Mouse (Mus musculus): ENCODE measurements at regions not wholly inside any gene's neighbourhood (a gene's known extent, or its start where the extent isn't known, plus 50 kb on each side); places are given as distances from the start of the nearest gene placed in this dataset.

GRCm38 (mm10) chr10:99367757-99368156 is 104.7 kb downstream of the Dusp6 start:
- DNase-seq (ENCODE audit: low read depth, low spot score): no peak
- H3K27ac ChIP-seq (ENCODE audit: control insufficient read depth, low read depth, low read length): no peak overlapping the region
- H3K9ac ChIP-seq (ENCODE audit: control insufficient read depth, low read depth, low read length, poor library complexity, severe bottlenecking): no peak overlapping the region
- no peaks in the 10 kb centered on the region for H3K4me1 ChIP-seq (ENCODE audit: control insufficient read depth in 1 of 2, insufficient read depth in 2 of 2, low read length in 2 of 2)
- H3K79me2 ChIP-seq (ENCODE audit: control insufficient read depth, insufficient read depth, low read length, poor library complexity): no peaks in the 10 kb centered on the region
- no peak overlapping the region for H3K4me3 ChIP-seq (ENCODE audit: control insufficient read depth in 1 of 2, insufficient read depth in 1 of 2, low read depth in 2 of 2, low read length in 2 of 2)
- TF ChIP-seq ZMIZ1 (IDR thresholded peaks at IDR 0.05; ENCODE audit: low read depth, low read length) (no peak), RCOR1 (IDR thresholded peaks at IDR 0.05; ENCODE audit: low read depth, low read length) (no peak), RAD21 (IDR thresholded peaks at IDR 0.05; ENCODE audit: low read depth, low read length) (no peak), CHD1 (IDR thresholded peaks at IDR 0.05; ENCODE audit: low read depth, low read length) (no peak), SMC3 (IDR thresholded peaks at IDR 0.05; ENCODE audit: low read depth, low read length) (no peak), GABPA (IDR thresholded peaks at IDR 0.05; ENCODE audit: low read depth, low read length) (no peak), MYC (IDR thresholded peaks at IDR 0.05; ENCODE audit: low read depth, low read length) (no peak), UBTF (IDR thresholded peaks at IDR 0.05; ENCODE audit: borderline replicate concordance, insufficient read depth, low read depth, low read length) (no peak), MAX (IDR thresholded peaks at IDR 0.05; ENCODE audit: low read length) (no peak), ZNF384 (IDR thresholded peaks at IDR 0.05; ENCODE audit: low read depth, low read length) (no peak), BHLHE40 (IDR thresholded peaks at IDR 0.05; ENCODE audit: borderline replicate concordance, low read depth, low read length) (no peak)
- H3K9me3 ChIP-seq (replicated peaks; ENCODE audit: insufficient read depth, low read length): no peaks in the 10 kb centered on the region
- H3K27me3 ChIP-seq (ENCODE audit: control insufficient read depth in 1 of 2, insufficient read depth in 2 of 2, low read length in 2 of 2): no peaks in the 10 kb centered on the region
- H3K36me3 ChIP-seq (ENCODE audit: control insufficient read depth in 1 of 2, insufficient read depth in 2 of 2, low read length in 2 of 2): no peaks in the 10 kb centered on the region

- no peaks in the 10 kb centered on the region for H3K4me1 ChIP-seq (ENCODE audit: control insufficient read depth in 1 of 2, insufficient read depth in 2 of 2, low read length in 2 of 2)
- TF ChIP-seq MYB (IDR thresholded peaks at IDR 0.05; ENCODE audit: low read depth, low read length) (no peak), TCF12 (IDR thresholded peaks at IDR 0.05; ENCODE audit: low read depth, low read length) (no peak), MAZ (IDR thresholded peaks at IDR 0.05; ENCODE audit: low read depth, low read length) (no peak), CHD1 (IDR thresholded peaks at IDR 0.05; ENCODE audit: low read depth, low read length) (no peak), ZKSCAN1 (IDR thresholded peaks at IDR 0.05; ENCODE audit: low read depth, low read length) (no peak)
- H3K9ac ChIP-seq (ENCODE audit: control insufficient read depth, low read depth, low read length, poor library complexity, severe bottlenecking): no peak overlapping the region
- no peak overlapping the region for H3K27ac ChIP-seq (ENCODE audit: control insufficient read depth, low read depth, low read length)
- no peak for DNase-seq (ENCODE audit: low read depth, low spot score)
- H3K9me3 ChIP-seq (replicated peaks; ENCODE audit: insufficient read depth, low read length): no peaks in the 10 kb centered on the region
- no peaks in the 10 kb centered on the region for H3K79me2 ChIP-seq (ENCODE audit: control insufficient read depth, insufficient read depth, low read length, poor library complexity)
- no peaks in the 10 kb centered on the region for H3K36me3 ChIP-seq (ENCODE audit: control insufficient read depth in 1 of 2, insufficient read depth in 2 of 2, low read length in 2 of 2)
- H3K27me3 ChIP-seq (ENCODE audit: control insufficient read depth in 1 of 2, insufficient read depth in 2 of 2, low read length in 2 of 2): no peaks in the 10 kb centered on the region
- H3K4me3 ChIP-seq (ENCODE audit: control insufficient read depth in 1 of 2, insufficient read depth in 1 of 2, low read depth in 2 of 2, low read length in 2 of 2): no peak overlapping the region
These were observed 112.1 kb downstream of the Dusp6 start for GRCm38 (mm10) chr10:99375101-99375500.

GRCm38 (mm10) chr10:99376430-99376829 is 113.4 kb downstream of the Dusp6 start:
- Histone ChIP-seq H3K27ac (ENCODE audit: control insufficient read depth, low read depth, low read length) (no peak overlapping the region), H3K4me1 (ENCODE audit: control insufficient read depth in 1 of 2, insufficient read depth in 2 of 2, low read length in 2 of 2) (no peaks in the 10 kb centered on the region), H3K36me3 (ENCODE audit: control insufficient read depth in 1 of 2, insufficient read depth in 2 of 2, low read length in 2 of 2) (no peaks in the 10 kb centered on the region), H3K9me3 (replicated peaks; ENCODE audit: insufficient read depth, low read length) (no peaks in the 10 kb centered on the region), H3K9ac (ENCODE audit: control insufficient read depth, low read depth, low read length, poor library complexity, severe bottlenecking) (no peak overlapping the region), H3K4me3 (ENCODE audit: control insufficient read depth in 1 of 2, insufficient read depth in 1 of 2, low read depth in 2 of 2, low read length in 2 of 2) (no peak overlapping the region), H3K27me3 (ENCODE audit: control insufficient read depth in 1 of 2, insufficient read depth in 2 of 2, low read length in 2 of 2) (no peaks in the 10 kb centered on the region), H3K79me2 (ENCODE audit: control insufficient read depth, insufficient read depth, low read length, poor library complexity) (no peaks in the 10 kb centered on the region)
- TF ChIP-seq CHD1 (IDR thresholded peaks at IDR 0.05; ENCODE audit: low read depth, low read length) (no peak), TBP (IDR thresholded peaks at IDR 0.05; ENCODE audit: low read depth, low read length) (no peak), EP300 (IDR thresholded peaks at IDR 0.05; ENCODE audit: low read depth in 1 of 2, low read length in 2 of 2) (no peak), SMC3 (IDR thresholded peaks at IDR 0.05; ENCODE audit: low read depth, low read length) (no peak)
- DNase-seq (ENCODE audit: low read depth, low spot score): no peak

Data from MEL (cell line).